Mouse (Mus musculus) skeletal muscle tissue, adult 2 months (tissue): Measurements from ENCODE around the gene Adgrf5.
"Not testable (repeated sequence)": the region's sequence is repeated elsewhere in the genome, so short reads cannot be mapped to it uniquely, and the experiment has no call there.

Experiments
- DNase-seq: peaks from one replicate; pipeline ENCODE4 v3.0.0-alpha.2; 2012; ENCODE audit warnings: low read depth, low spot score

Adgrf5 gene

GRCm38 (mm10) chr17:43359826-43360619, at the start of gene Adgrf5:
Gene Adgrf5 (plus strand): TSS chr17:43360451.
- no peak for DNase-seq

GRCm38 (mm10) chr17:43325986-43326671, 34.1 kb upstream of the Adgrf5 start:
- no peak for DNase-seq

- DNase-seq: peak; percentile 51
These were observed 33.2 kb upstream of the Adgrf5 start for GRCm38 (mm10) chr17:43326726-43327700.

- no peak for DNase-seq
These were observed 32.4 kb upstream of the Adgrf5 start for GRCm38 (mm10) chr17:43327810-43328209.

GRCm38 (mm10) chr17:43329216-43329615, 31.0 kb upstream of the Adgrf5 start:
- DNase-seq: no peak

- DNase-seq: no peak
These were observed 30.5 kb upstream of the Adgrf5 start for GRCm38 (mm10) chr17:43329761-43330183.

GRCm38 (mm10) chr17:43332686-43333085, 27.6 kb upstream of the Adgrf5 start:
- no peak for DNase-seq

GRCm38 (mm10) chr17:43334074-43334473, 26.2 kb upstream of the Adgrf5 start:
- no peak for DNase-seq

- DNase-seq: no peak
These were observed 22.6 kb upstream of the Adgrf5 start for GRCm38 (mm10) chr17:43337643-43338042.

- DNase-seq: peak; percentile 17
These were observed 22.0 kb upstream of the Adgrf5 start for GRCm38 (mm10) chr17:43338279-43338678.

- not testable (repeated sequence) for DNase-seq
These were observed 13.8 kb upstream of the Adgrf5 start for GRCm38 (mm10) chr17:43346499-43346898.

- no peak for DNase-seq
These were observed 2.2 kb upstream of the Adgrf5 start for GRCm38 (mm10) chr17:43357902-43358539.

GRCm38 (mm10) chr17:43361021-43361420, 770 bp downstream of the Adgrf5 start:
- DNase-seq: no peak

GRCm38 (mm10) chr17:43362362-43362761, 2.1 kb downstream of the Adgrf5 start:
- DNase-seq: no peak

GRCm38 (mm10) chr17:43362881-43363280, 2.6 kb downstream of the Adgrf5 start:
- DNase-seq: no peak

- DNase-seq: no peak
These were observed 3.7 kb downstream of the Adgrf5 start for GRCm38 (mm10) chr17:43363921-43364320.

GRCm38 (mm10) chr17:43365297-43365696, 5.0 kb downstream of the Adgrf5 start:
- DNase-seq: peak; percentile 30

GRCm38 (mm10) chr17:43366486-43366885, 6.2 kb downstream of the Adgrf5 start:
- peak; percentile 25 for DNase-seq

- no peak for DNase-seq
These were observed 7.9 kb downstream of the Adgrf5 start for GRCm38 (mm10) chr17:43368171-43368576.

- DNase-seq: no peak
These were observed 12.4 kb downstream of the Adgrf5 start for GRCm38 (mm10) chr17:43372604-43373003.

- DNase-seq: no peak
These were observed 13.8 kb downstream of the Adgrf5 start for GRCm38 (mm10) chr17:43374020-43374419.
